Mouse (Mus musculus) right cerebral cortex, adult 2 months (tissue): ENCODE results near the gene Il9.

Source experiments
- DNase-seq, 2 experiments: peaks; one replicate each; pipeline ENCODE4 v3.0.0; 2021 to 2022; ENCODE audit warnings: low spot score in 2 of 2

The Il9 gene

GRCm38 (mm10) chr13:56482146-56482545 lies at the start of gene Il9:
TSS of gene Il9 (minus strand) at chr13:56482246.
- DNase-seq: no peak

GRCm38 (mm10) chr13:56529685-56530084 lies 47.6 kb upstream of the Il9 start:
- no peak for DNase-seq

- DNase-seq: no peak
Measured at GRCm38 (mm10) chr13:56529031-56529430, 47.0 kb upstream of the Il9 start.

GRCm38 (mm10) chr13:56528281-56528680 lies 46.2 kb upstream of the Il9 start:
- no peak for DNase-seq

GRCm38 (mm10) chr13:56527846-56528245 lies 45.8 kb upstream of the Il9 start:
- DNase-seq: no peak

GRCm38 (mm10) chr13:56526871-56527270 lies 44.8 kb upstream of the Il9 start:
- no peak for DNase-seq

GRCm38 (mm10) chr13:56522821-56523167 lies 40.7 kb upstream of the Il9 start:
- peak in 1 of 2 experiments; percentile 11 for DNase-seq

- peak; percentile 90 to 94 for DNase-seq
Measured at GRCm38 (mm10) chr13:56522081-56522820, 40.2 kb upstream of the Il9 start, which contains the start of gene Fbxl21. TSS of gene Fbxl21 (plus strand) at chr13:56522472.

- no peak for DNase-seq
Measured at GRCm38 (mm10) chr13:56516816-56517215, 34.8 kb upstream of the Il9 start.

- DNase-seq: no peak
Measured at GRCm38 (mm10) chr13:56516311-56516710, 34.3 kb upstream of the Il9 start.

GRCm38 (mm10) chr13:56513595-56513994 lies 31.5 kb upstream of the Il9 start:
- no peak for DNase-seq

- no peak for DNase-seq
Measured at GRCm38 (mm10) chr13:56509796-56510195, 27.8 kb upstream of the Il9 start.

GRCm38 (mm10) chr13:56506871-56507496 lies 24.9 kb upstream of the Il9 start:
- DNase-seq: no peak

- no peak for DNase-seq
Measured at GRCm38 (mm10) chr13:56501866-56502420, 19.9 kb upstream of the Il9 start.

GRCm38 (mm10) chr13:56500636-56501035 lies 18.6 kb upstream of the Il9 start:
- no peak for DNase-seq

GRCm38 (mm10) chr13:56500132-56500531 lies 18.1 kb upstream of the Il9 start:
- DNase-seq: no peak

GRCm38 (mm10) chr13:56494440-56494839 lies 12.4 kb upstream of the Il9 start:
- no peak for DNase-seq

GRCm38 (mm10) chr13:56488012-56488411 lies 6.0 kb upstream of the Il9 start:
- no peak for DNase-seq

- DNase-seq: no peak
Measured at GRCm38 (mm10) chr13:56478027-56478426, 4.0 kb downstream of the Il9 start.

- peak; percentile 24 to 46 for DNase-seq
Measured at GRCm38 (mm10) chr13:56477271-56477670, 4.8 kb downstream of the Il9 start.

GRCm38 (mm10) chr13:56476790-56477189 lies 5.3 kb downstream of the Il9 start:
- DNase-seq: no peak

GRCm38 (mm10) chr13:56475363-56475762 lies 6.7 kb downstream of the Il9 start:
- peak; percentile 30 to 55 for DNase-seq

- DNase-seq: no peak
Measured at GRCm38 (mm10) chr13:56472661-56473060, 9.4 kb downstream of the Il9 start.
